Mouse (Mus musculus) limb, embryonic 13.5 days (tissue): Measurements from ENCODE around the gene Nup93. TPM values are rescaled to one million over a fixed set of nuclear protein-coding genes. Genes with fewer than 3 reads are reported as not detected.

Experiments
- ATAC-seq: fragments of 200-750 bp; cut with Nextera tagmentation; 2 replicates; pipeline ENCODE4 v1.8.0; 2017; ENCODE audit warnings: low read depth, moderate number of reproducible peaks, moderate TSS enrichment; ENCODE audit not compliant: low FRiP score
- H3K27ac ChIP-seq: fragments of 300-500 bp; sonication (generic); 2 replicates; pipeline ENCODE4 v1.5.1; 2015; ENCODE audit warnings: inconsistent platforms, mild to moderate bottlenecking, moderate library complexity
- H3K27me3 ChIP-seq: fragments of 300-500 bp; sonication (generic); 2 replicates; pipeline ENCODE4 v1.6.1; 2015; ENCODE audit warnings: mild to moderate bottlenecking, inconsistent platforms
- H3K36me3 ChIP-seq: fragments of 300-500 bp; sonication (generic); 2 replicates; pipeline ENCODE4 v1.6.1; 2015; ENCODE audit warnings: inconsistent platforms, mild to moderate bottlenecking, moderate library complexity
- H3K4me1 ChIP-seq: fragments of 300-500 bp; sonication (generic); 2 replicates; pipeline ENCODE4 v1.6.1; 2015; ENCODE audit warnings: inconsistent platforms
- H3K4me2 ChIP-seq: fragments of 300-500 bp; sonication (generic); replicated peaks from 2 replicates; pipeline ENCODE4 v1.6.1; 2015; ENCODE audit warnings: inconsistent platforms, mild to moderate bottlenecking, moderate library complexity
- H3K4me3 ChIP-seq: fragments of 300-500 bp; sonication (generic); 2 replicates; pipeline ENCODE4 v1.5.1; 2015; ENCODE audit warnings: moderate library complexity, mild to moderate bottlenecking, inconsistent platforms
- H3K9ac ChIP-seq: fragments of 300-500 bp; sonication (generic); 2 replicates; pipeline ENCODE4 v1.6.1; 2015; ENCODE audit warnings: mild to moderate bottlenecking, inconsistent platforms
- H3K9me3 ChIP-seq: fragments of 300-500 bp; sonication (generic); 2 replicates; pipeline ENCODE4 v1.6.1; 2016; ENCODE audit warnings: inconsistent platforms
- WGBS: fragments of 180-500 bp; shearing (Covaris S2); methylation state at CpG from one replicate; pipeline ENCODE4 v1.1.7; 2015; 5-methylcytosine and 5-hydroxymethylcytosine counted together
- polyA plus RNA-seq: library from polyadenylated mRNA; unstranded; fragments of >200 nt; fragmentation: Nextera tagmentation; extraction: Ambion mirVana; gene quantifications from 2 replicates; pipeline ENCODE4 v1.2.1, GENCODE M21; 2015

The Nup93 gene
- polyA plus RNA-seq, 1 experiment from 2014 or later: 99.2 TPM

DNA sequence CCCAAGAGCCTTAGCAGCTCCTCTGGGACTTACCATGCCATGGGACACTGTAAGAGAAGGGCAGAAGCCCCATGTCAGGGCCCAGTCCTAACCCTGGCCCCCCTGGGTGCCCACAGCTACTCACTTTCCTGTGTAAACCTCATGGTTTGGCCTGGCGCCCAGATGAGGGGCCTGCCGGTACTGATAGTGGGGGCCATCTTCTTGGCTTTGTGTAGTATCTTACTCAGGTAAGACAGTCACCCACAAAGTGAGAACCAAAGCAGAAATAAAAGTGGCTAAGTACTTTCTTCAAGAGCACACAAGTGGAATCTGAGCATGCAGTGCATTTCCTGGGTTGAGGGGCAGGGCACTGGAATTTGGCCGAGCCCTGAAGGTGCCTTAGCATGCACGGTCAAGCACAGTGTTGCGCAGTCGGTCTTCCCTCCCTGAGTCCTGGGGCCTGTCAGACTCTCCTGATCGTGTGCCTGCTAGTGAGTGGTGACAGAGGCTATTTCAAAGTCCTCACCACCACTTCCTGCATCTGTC lies 92.7 kb downstream of the Nup93 start:
- no peak for ATAC-seq
- WGBS: 87% methylated on average over 7 of the region's 7 CpGs
- H3K4me1 ChIP-seq: no peaks in the 10 kb centered on the region
- no peak overlapping the region for H3K4me3 ChIP-seq
- no peaks in the 10 kb centered on the region for H3K9me3 ChIP-seq
- no peak overlapping the region for H3K9ac ChIP-seq
- no peaks in the 10 kb centered on the region for H3K27me3 ChIP-seq
- H3K36me3 ChIP-seq: peaks cover 94% of the 10 kb centered on the region
- no peak overlapping the region for H3K4me2 ChIP-seq
- H3K27ac ChIP-seq: no peak overlapping the region

- H3K36me3 ChIP-seq: peaks cover 93% of the 10 kb centered on the region
- 84% methylated on average over 9 of the region's 9 CpGs for WGBS
Observed at GRCm38 (mm10) chr8:94307652-94308051, 93.3 kb downstream of the Nup93 start.

DNA sequence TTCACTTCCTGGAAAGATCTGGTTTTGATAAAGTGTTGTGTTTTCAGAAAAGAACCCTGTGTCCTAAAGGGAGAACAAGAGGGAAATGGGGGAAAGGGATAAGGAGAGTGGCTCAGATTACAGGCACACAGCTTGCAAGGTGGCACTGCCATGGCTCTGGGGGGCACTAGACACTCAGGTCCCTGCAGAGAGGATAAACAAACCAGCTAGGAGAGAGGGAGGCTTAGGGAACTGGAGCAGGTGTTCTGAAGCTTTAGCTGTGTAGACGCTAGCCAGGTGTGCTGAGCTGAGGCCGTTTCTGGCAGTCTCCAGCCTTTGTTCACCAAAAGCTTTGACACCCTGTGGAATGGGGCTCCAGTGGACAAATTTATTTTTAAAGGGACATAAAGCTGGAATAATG lies 99.7 kb downstream of the Nup93 start:
- WGBS: 74% methylated on average over 2 of the region's 2 CpGs
- H3K27ac ChIP-seq: no peak overlapping the region
- no peak overlapping the region for H3K4me3 ChIP-seq
- ATAC-seq: no peak
- no peak overlapping the region for H3K9ac ChIP-seq
- H3K27me3 ChIP-seq: no peaks in the 10 kb centered on the region
- H3K36me3 ChIP-seq: peaks cover 46% of the 10 kb centered on the region
- H3K4me1 ChIP-seq: no peaks in the 10 kb centered on the region
- H3K9me3 ChIP-seq: no peaks in the 10 kb centered on the region
- H3K4me2 ChIP-seq: no peak overlapping the region

More at GRCm38 (mm10) chr8:94307652-94308051, 93.3 kb downstream of the Nup93 start:
- Histone ChIP-seq H3K4me3 (no peak overlapping the region), H3K9me3 (no peaks in the 10 kb centered on the region), H3K4me1 (no peaks in the 10 kb centered on the region), H3K27me3 (no peaks in the 10 kb centered on the region), H3K27ac (no peak overlapping the region), H3K9ac (no peak overlapping the region), H3K4me2 (no peak overlapping the region)
- no peak for ATAC-seq

DNA sequence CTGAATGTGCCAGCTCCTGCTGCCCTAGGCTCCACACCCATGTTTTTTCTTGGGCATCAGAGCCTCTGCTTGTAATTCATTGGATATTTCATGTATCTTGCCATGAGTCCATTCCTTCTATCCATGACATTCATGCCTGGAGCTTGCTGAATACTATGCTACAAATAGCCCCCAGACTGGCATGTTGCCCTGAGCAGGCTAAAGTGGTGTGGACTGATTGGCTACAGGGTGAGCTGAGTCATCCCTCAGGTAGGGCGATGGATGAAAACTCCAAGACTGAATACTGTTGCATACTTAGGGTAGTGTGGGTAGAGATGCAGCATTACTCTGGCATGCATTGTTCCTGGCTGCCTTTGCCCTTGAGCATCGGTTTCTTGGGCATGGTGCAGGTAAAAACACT lies 102.9 kb downstream of the Nup93 start:
- Histone ChIP-seq H3K4me1 (peaks cover 6% of the 10 kb centered on the region; the same call in 1 of the 2 replicates), H3K4me3 (no peak overlapping the region), H3K27me3 (no peaks in the 10 kb centered on the region), H3K4me2 (no peak overlapping the region), H3K36me3 (peaks cover 17% of the 10 kb centered on the region), H3K9me3 (no peaks in the 10 kb centered on the region), H3K27ac (no peak overlapping the region), H3K9ac (no peak overlapping the region)
- ATAC-seq: no peak
- WGBS: 84% methylated on average over 2 of the region's 2 CpGs

DNA sequence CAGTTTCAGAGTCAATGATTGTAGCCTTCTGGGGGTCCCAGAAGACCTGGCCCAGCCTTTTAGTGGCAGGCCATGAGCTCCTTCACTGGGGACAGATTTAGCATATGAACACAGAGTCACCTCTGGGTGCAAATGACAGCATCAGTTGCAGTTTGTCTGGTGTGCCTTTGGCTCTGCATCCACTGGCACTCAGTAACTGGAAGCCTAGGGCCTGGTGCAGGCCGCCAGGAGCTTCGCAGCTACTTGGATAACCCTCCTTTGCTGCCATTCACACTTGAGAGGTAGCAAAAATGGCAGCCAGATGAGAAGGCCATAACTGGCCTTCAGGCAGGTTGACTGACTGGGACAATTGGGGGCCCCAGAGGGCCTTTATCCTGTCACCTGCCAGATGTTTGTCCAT lies 103.3 kb downstream of the Nup93 start:
- H3K9me3 ChIP-seq: no peaks in the 10 kb centered on the region
- H3K36me3 ChIP-seq: peaks cover 14% of the 10 kb centered on the region
- H3K4me2 ChIP-seq: no peak overlapping the region
- 89% methylated on average over 2 of the region's 2 CpGs for WGBS
- no peak overlapping the region for H3K27ac ChIP-seq
- no peak for ATAC-seq
- no peaks in the 10 kb centered on the region for H3K27me3 ChIP-seq
- H3K4me1 ChIP-seq: peaks cover 6% of the 10 kb centered on the region; the same call in 1 of the 2 replicates
- H3K4me3 ChIP-seq: no peak overlapping the region
- no peak overlapping the region for H3K9ac ChIP-seq

GRCm38 (mm10) chr8:94320036-94320435 lies 105.7 kb downstream of the Nup93 start:
- H3K4me2 ChIP-seq: no peak overlapping the region
- H3K27ac ChIP-seq: no peak overlapping the region
- no peaks in the 10 kb centered on the region for H3K27me3 ChIP-seq
- peaks cover 6% of the 10 kb centered on the region; the same call in 1 of the 2 replicates for H3K4me1 ChIP-seq
- no peak for ATAC-seq
- no peak overlapping the region for H3K9ac ChIP-seq
- 85% methylated on average over 2 of the region's 2 CpGs for WGBS
- H3K4me3 ChIP-seq: no peak overlapping the region
- peaks cover 12% of the 10 kb centered on the region for H3K36me3 ChIP-seq
- H3K9me3 ChIP-seq: no peaks in the 10 kb centered on the region

DNA sequence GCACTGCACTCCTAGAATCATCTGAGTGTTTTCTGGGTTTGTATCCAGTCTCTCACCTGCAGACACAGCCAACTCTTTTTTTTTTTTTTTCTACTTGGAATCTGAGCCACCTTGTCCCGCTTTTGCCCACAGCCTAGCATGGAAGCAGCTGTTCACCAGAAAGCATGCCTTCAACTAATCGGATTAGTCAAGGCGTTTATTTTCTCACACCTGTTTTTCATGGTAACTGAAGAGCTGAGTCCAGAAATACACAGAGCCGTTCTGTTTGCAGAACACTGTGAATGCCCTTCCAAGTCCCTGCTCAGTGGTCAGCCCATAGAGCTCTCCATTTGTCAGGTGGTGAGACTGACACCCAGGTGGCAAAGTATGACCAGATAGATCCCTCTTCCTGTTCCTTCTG lies 107.7 kb downstream of the Nup93 start:
- Histone ChIP-seq H3K4me1 (peaks cover 6% of the 10 kb centered on the region; the same call in 1 of the 2 replicates), H3K27ac (no peak overlapping the region), H3K27me3 (no peaks in the 10 kb centered on the region), H3K4me3 (no peak overlapping the region), H3K4me2 (no peak overlapping the region), H3K9me3 (no peaks in the 10 kb centered on the region), H3K9ac (no peak overlapping the region), H3K36me3 (no peaks in the 10 kb centered on the region; the same call in 1 of the 2 replicates)
- ATAC-seq: peak; percentile 57; the same call in 1 of the 2 replicates
- 36% methylated on average over 4 of the region's 4 CpGs for WGBS

GRCm38 (mm10) chr8:94323041-94323440 lies 108.7 kb downstream of the Nup93 start:
- H3K36me3 ChIP-seq: no peaks in the 10 kb centered on the region; the same call in 1 of the 2 replicates
- H3K27me3 ChIP-seq: no peaks in the 10 kb centered on the region
- H3K4me3 ChIP-seq: no peak overlapping the region
- H3K4me1 ChIP-seq: peaks cover 6% of the 10 kb centered on the region; the same call in 1 of the 2 replicates
- ATAC-seq: no peak
- no peak overlapping the region for H3K27ac ChIP-seq
- no peak overlapping the region for H3K9ac ChIP-seq
- no peaks in the 10 kb centered on the region for H3K9me3 ChIP-seq
- H3K4me2 ChIP-seq: no peak overlapping the region
- 69% methylated on average over 6 of the region's 6 CpGs for WGBS

DNA sequence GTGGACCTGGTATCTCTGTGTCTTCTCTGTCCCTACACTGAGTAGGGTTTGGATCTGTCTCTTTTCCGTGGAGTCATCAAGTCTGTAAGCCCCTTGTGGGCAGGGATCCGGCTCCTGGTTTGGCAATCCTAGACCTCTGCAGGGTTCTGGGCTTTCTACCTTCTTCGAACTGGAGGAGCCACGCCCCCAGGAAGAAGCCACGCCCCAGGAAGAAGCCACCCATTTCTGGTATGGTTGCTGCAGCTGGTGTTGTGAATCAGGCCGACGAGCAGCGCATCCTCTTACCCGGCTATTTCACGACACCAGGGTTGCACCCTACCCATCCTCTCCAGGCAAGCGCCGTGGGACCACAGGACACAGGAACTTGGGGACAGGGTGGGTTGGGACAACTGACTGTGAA lies 109.7 kb downstream of the Nup93 start:
- peaks cover 6% of the 10 kb centered on the region; the same call in 1 of the 2 replicates for H3K4me1 ChIP-seq
- no peak for ATAC-seq
- no peak overlapping the region for H3K4me2 ChIP-seq
- H3K27ac ChIP-seq: no peak overlapping the region
- 48% methylated on average over 12 of the region's 12 CpGs for WGBS
- H3K9me3 ChIP-seq: no peaks in the 10 kb centered on the region
- no peaks in the 10 kb centered on the region for H3K27me3 ChIP-seq
- H3K36me3 ChIP-seq: no peaks in the 10 kb centered on the region
- no peak overlapping the region for H3K9ac ChIP-seq
- H3K4me3 ChIP-seq: no peak overlapping the region

GRCm38 (mm10) chr8:94326016-94326415 lies 111.7 kb downstream of the Nup93 start:
- WGBS: 70% methylated on average over 4 of the region's 4 CpGs
- Histone ChIP-seq H3K27me3 (0 out of 2 replicates have a peak, but pooled peaks cover 3% of the 10 kb centered on the region), H3K4me3 (no peak overlapping the region), H3K9ac (no peak overlapping the region), H3K4me2 (no peak overlapping the region), H3K4me1 (peaks cover 6% of the 10 kb centered on the region; the same call in 1 of the 2 replicates), H3K9me3 (no peaks in the 10 kb centered on the region), H3K36me3 (no peaks in the 10 kb centered on the region), H3K27ac (no peak overlapping the region)
- no peak for ATAC-seq

- 82% methylated on average over 21 of the region's 21 CpGs for WGBS
- Histone ChIP-seq H3K27ac (no peak within 1 kb of the TSS), H3K27me3 (0 out of 2 replicates have a peak, but pooled peaks cover 3% of the 10 kb centered on the region), H3K9ac (no peak within 1 kb of the TSS), H3K9me3 (no peaks in the 10 kb centered on the region), H3K4me1 (no peaks in the 10 kb centered on the region), H3K4me3 (no peak within 1 kb of the TSS), H3K4me2 (no peak within 1 kb of the TSS), H3K36me3 (no peaks in the 10 kb centered on the region)
- no peak for ATAC-seq
Observed at GRCm38 (mm10) chr8:94328932-94329728, 114.8 kb downstream of the Nup93 start, which contains the start of gene Slc12a3. Gene Slc12a3 (plus strand): TSS chr8:94329201.

- Histone ChIP-seq H3K27ac (no peak overlapping the region), H3K4me3 (no peak overlapping the region), H3K9me3 (no peaks in the 10 kb centered on the region), H3K27me3 (0 out of 2 replicates have a peak, but pooled peaks cover 3% of the 10 kb centered on the region), H3K9ac (no peak overlapping the region), H3K4me1 (no peaks in the 10 kb centered on the region), H3K36me3 (no peaks in the 10 kb centered on the region), H3K4me2 (no peak overlapping the region)
- ATAC-seq: peak; percentile 68
- WGBS: 33% methylated on average over 4 of the region's 4 CpGs
Observed at GRCm38 (mm10) chr8:94330733-94331132, 116.4 kb downstream of the Nup93 start.
